In genomic region chr16:70330626-70331275, GRCm38 (mm10) we compare ENCODE assay signal across 12 mouse cellular contexts. TPM values are rescaled to one million over a fixed set of nuclear protein-coding genes. Genes with fewer than 3 reads are reported as not detected.
DNase-seq lines count a peak whose midpoint lies in the region; TF ChIP-seq lines count a peak whose summit lies in the region.
"Had no signal": no experiment of that assay in that cellular context is flagged by ENCODE, and none has a peak within 500 bp of the region (broad histone marks: within the 10 kb centered on the region; RNA-seq: fewer than 3 reads in every experiment).

No protein-coding gene starts in this region.

- no peak for TF ChIP-seq CTCF in gastrocnemius, adult 2 months (IDR thresholded peaks at IDR 0.05)

- peak overlapping the region; percentile 82 for H3K27ac ChIP-seq in gastrocnemius, adult 2 months
- H3K27ac ChIP-seq: heart, embryonic 13.5 days had no signal

- no peak for DNase-seq in gastrocnemius, adult 2 months
- no peak for DNase-seq in gastrocnemius, postnatal 14 days
- DNase-seq in 3T3-L1 (ENCODE audit: low read depth, low spot score): peak; percentile 95
- peak; percentile 58 for DNase-seq in Muller cell, postnatal 12 days (ENCODE audit: inconsistent ontology term)
- peak; percentile 32 for DNase-seq in fibroblast of lung, adult 2 months (ENCODE audit: low read depth)
- DNase-seq in testis, postnatal 10 days (ENCODE audit: low spot score): no peak
- DNase-seq in gastrocnemius, postnatal 10 days: no peak
- DNase-seq: cerebellum, postnatal 36 days; right cerebral cortex, postnatal 4 days; thymus, adult 18-20 months had no signal

- intact Hi-C loops in gastrocnemius, adult 2 months (cut with DNase I): no loop called here
- intact Hi-C loops in gastrocnemius, postnatal 14 days (cut with DNase I; ENCODE audit: low total_unique reads): no loop called here

- H3K4me3 ChIP-seq in gastrocnemius, adult 2 months: no peak overlapping the region
- H3K4me3 ChIP-seq: erythroblast, embryonic 14.5 days; heart, embryonic 13.5 days had no signal

RNA-seq across cellular contexts. Expression of gene Gbe1, which starts 17.0 kb away (rescaled TPM):
- total RNA-seq in gastrocnemius, adult 2 months (2021): 10 to 100 TPM; 53.8 to 77.1 TPM
- total RNA-seq in gastrocnemius, postnatal 14 days (2021): 10 to 100 TPM; 46.8 to 50.3 TPM
- 10 to 100 TPM; 32.0 to 39.5 TPM for total RNA-seq in gastrocnemius, postnatal 10 days (2021)

Comparison
In these comparisons a context has a peak if more than half of its experiments do, and no peak if none do; other contexts are left out.
1. DNase-seq: peak in 3T3-L1 (single experiment), Muller cell, postnatal 12 days (single experiment) and fibroblast of lung, adult 2 months (single experiment); none in gastrocnemius, adult 2 months (single experiment), gastrocnemius, postnatal 14 days (single experiment), testis, postnatal 10 days (single experiment) and gastrocnemius, postnatal 10 days (single experiment).